Mouse (Mus musculus): Measurements from ENCODE around the gene Tmem245. TPM values are rescaled to one million over a fixed set of nuclear protein-coding genes. Genes with fewer than 3 reads are reported as not detected.

Gene Tmem245
- total RNA-seq, 2 experiments from 2014 or later = 4.6 to 10.1 TPM

GRCm38 (mm10) chr4:56824231-56824630 lies 123.0 kb downstream of the Tmem245 start:
- no peak for ATAC-seq (ENCODE audit: poor library complexity, severe bottlenecking)

DNA sequence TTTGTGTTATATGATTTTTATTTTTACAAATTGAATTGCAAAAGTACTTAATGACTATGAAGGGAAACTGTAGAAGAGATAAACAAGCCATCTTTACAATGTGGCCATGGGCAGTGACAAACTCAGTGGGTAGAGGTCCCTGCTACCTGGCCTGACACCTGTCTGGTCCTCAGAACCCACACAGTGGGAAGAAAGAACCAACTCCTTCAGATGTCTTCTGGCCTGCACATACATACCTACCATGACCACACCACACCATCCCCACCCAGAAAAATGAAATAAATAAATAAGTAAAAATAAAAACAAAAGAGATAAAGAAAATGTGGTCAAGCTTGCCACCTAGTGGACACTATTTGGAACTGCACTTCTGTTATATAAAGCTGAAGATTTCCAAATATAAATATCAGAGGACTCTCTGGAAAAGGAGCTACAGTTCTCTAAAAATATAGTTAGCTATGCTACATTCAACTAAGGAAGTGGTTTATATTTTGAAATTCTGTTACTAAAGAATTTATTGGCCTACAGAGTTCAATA lies 127.2 kb downstream of the Tmem245 start:
- peak; percentile 45; the same call in 1 of the 2 replicates for ATAC-seq (ENCODE audit: poor library complexity, severe bottlenecking)

Other genes starting within 250 kb of the Tmem245 start
- not detected in 2 replicates for gene Gm26657, start 207.4 kb downstream of the Tmem245 start, total RNA-seq (2015)
- gene Gm26657, start 207.4 kb downstream of the Tmem245 start, total RNA-seq (2017) = not detected in 2 replicates
- 0.13 TPM in 1 of 2 replicates, not detected in the other for gene Actl7b, start 206.0 kb downstream of the Tmem245 start, total RNA-seq (2015)
- gene Actl7b, start 206.0 kb downstream of the Tmem245 start, total RNA-seq (2017) = not detected in 2 replicates
- gene Actl7a, start 204.0 kb downstream of the Tmem245 start, total RNA-seq (2015) = not detected in 2 replicates
- gene Actl7a, start 204.0 kb downstream of the Tmem245 start, total RNA-seq (2017) = not detected in 2 replicates
- 34.6 and 35.3 TPM in 2 replicates for gene Elp1, start 145.1 kb downstream of the Tmem245 start, total RNA-seq (2015)
- gene Elp1, start 145.1 kb downstream of the Tmem245 start, total RNA-seq (2017) = 31.2 and 33.0 TPM in 2 replicates
- 15.7 and 18.9 TPM in 2 replicates for gene Fam206a, start 145.1 kb downstream of the Tmem245 start, total RNA-seq (2015)
- gene Fam206a, start 145.1 kb downstream of the Tmem245 start, total RNA-seq (2017) = 5.7 and 6.6 TPM in 2 replicates
- 0.73 and 2.5 TPM in 2 replicates for gene Ctnnal1, start 82.2 kb downstream of the Tmem245 start, total RNA-seq (2015)
- 1.7 and 1.9 TPM in 2 replicates for gene Ctnnal1, start 82.2 kb downstream of the Tmem245 start, total RNA-seq (2017)
- not detected in 2 replicates for gene Frrs1l, start 43.0 kb upstream of the Tmem245 start, total RNA-seq (2015)
- not detected in 2 replicates for gene Frrs1l, start 43.0 kb upstream of the Tmem245 start, total RNA-seq (2017)
- 2.8 and 3.4 TPM in 2 replicates for gene Epb41l4b, start 196.0 kb upstream of the Tmem245 start, total RNA-seq (2015)
- gene Epb41l4b, start 196.0 kb upstream of the Tmem245 start, total RNA-seq (2017) = 2.9 and 4.1 TPM in 2 replicates